Mouse (Mus musculus): ENCODE measurements around the gene Calml4.

Calml4 gene

DNA sequence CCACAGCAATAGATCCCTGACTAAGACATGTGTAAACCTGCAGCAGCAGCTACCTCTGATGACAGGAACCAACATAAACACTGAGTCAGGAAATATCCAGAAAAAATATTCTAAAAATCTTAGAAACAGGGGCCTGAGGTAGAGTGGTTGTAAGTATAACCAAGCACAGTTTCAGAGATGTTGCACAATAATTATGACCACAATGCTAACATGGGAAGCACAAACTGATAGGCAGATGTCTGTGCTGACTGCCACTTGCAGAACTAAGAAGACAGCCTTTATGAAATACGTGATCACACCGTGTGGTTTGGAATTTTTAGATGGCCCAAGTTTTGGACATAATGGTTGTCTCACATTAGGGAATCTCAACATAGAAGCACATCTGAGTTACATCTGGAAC is 46.0 kb downstream of the Calml4 start:
- DNase-seq: no peak

DNA sequence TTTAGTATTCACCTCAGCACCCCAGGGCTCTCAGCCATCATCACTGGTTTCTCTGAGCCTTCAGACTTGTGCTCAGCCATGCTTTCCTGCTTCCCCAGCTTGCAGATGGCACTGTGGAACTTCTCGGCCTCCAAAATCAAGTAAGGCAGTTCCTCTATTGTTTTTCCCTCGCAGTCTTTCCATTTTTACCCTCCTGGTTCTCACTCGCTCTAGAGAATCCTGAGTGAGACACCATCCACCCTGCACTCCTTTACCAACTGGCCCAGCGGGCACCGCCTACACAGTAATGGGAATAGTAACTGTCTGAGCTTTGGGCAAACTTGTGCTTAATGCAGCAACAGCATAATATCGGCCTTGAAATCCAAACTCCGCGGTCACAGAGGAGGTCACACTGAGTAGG is 47.2 kb downstream of the Calml4 start:
- DNase-seq: no peak

DNA sequence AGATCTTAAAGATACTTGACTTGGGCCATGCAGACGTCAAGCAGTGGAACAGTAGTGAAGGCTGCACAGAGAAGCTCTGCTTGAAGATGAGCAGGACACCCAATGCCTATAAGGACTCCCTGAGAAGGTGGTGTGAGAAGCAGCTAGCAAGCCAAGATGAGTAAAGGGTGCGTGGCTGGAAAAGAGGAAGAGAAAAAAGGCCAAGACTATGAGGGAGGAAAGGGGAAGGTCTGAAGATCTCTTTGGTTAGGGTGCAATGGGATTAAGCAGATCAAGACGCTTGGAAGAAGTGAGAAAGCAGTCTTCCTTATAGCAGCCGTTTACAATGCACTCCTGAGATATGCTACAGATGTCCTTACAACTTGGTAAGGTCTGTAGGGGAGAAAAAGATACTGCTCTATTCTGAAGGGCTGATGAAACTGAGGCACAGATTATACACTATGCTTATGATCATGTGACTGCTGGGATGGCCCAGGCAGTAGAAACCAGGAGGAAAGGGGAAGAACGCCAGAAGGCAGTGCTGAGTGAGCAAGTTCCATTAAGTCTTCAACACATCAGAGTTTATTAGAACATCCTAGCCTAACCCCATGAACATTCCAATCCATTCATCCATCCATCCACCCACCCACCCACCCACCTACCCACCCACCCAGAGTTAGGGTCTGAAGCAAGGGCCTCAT is 55.6 kb downstream of the Calml4 start:
- DNase-seq: no peak

DNA sequence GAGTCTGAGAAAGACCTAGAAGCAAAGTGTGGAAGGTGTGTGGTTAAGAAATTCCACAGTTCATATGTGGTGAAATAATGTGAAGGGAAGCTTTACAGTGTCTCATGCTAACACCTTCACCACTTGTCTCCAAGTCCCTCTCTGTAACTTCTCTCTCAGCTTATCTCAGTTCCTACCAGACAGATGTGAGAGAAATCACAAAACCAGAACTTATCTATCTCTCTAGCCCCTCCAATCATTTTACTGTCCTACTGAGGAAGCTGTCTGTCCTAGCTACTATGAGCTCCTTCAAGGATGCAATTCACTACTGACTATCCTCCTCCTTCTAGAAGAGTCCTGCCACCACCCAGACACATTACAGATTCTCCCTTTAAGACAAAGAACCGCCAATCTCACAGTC is 59.2 kb downstream of the Calml4 start:
- no peak for DNase-seq

DNA sequence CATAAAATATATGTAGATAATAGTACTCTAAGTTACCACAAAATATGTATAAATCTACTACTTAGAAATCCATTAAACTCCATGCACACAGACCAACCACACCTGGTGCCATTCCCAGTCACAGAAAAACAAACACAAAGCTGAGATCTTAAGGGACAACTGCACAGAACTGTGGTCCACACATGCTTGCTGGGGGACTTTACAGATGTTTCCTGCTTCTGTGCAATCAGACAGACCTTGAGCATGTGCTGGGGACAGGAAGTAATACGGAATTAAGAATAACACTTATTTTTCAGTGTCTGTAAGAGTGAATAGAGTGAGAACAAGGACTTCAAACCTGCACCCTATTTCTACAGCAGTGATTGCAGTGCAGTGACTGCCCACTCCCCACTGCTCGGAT is 63.0 kb downstream of the Calml4 start:
- no peak for DNase-seq

DNA sequence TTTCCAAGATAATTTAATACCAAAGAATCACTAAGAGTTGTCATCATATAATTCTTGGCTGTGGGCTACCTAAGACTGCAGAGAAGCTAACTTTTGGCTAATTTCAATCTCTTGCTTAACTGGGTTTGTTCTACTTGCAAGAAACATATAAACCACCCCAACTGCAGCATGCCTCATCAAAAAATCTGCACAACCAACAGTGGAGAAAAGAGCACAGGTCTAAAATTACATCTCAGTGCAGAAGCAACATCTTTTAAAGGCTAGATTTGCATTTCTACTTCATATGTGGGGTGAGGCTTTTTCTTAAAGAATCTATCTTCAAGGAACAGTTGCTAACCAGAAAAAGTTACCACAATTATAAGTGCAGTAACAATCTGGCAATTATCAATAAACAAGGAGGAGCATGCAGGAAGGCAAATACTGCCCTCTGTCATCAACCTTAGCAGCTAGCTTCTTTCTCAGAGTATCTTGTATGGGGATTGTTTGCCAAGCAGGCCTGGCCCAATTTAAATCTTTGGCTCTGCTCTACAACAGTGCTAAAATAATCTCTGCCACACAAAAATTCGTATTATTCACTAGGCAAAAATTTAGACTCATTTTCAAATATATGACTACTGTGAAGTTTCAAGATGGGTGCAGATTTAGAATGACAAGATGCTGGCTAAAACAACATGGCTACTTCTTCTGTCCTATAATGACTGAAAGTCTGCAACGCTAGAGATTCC is 67.2 kb downstream of the Calml4 start:
- no peak for DNase-seq

Data from lung, postnatal 4 days (tissue).